Mouse (Mus musculus) spleen, adult 2 months (tissue): ENCODE measurements around the gene Nat9. TPM values are rescaled to one million over a fixed set of nuclear protein-coding genes. Genes with fewer than 3 reads are reported as not detected.

ENCODE experiments used
- DNase-seq, 2 experiments: peaks; one replicate each; pipeline versions ENCODE4 v3.0.0 to v3.0.0-alpha.2; 2012 to 2021; ENCODE audit warnings: low spot score in 2 of 2, low read depth in 1 of 2
- H3K27ac ChIP-seq: fragments of 200-500 bp; 2 replicates; pipeline ENCODE4 v1.5.1; 2012; ENCODE audit warnings: low read length, inconsistent platforms; ENCODE audit not compliant: insufficient read depth
- H3K27me3 ChIP-seq: fragments of 200-500 bp; 2 replicates; pipeline ENCODE4 v1.6.1; 2012; ENCODE audit warnings: mild to moderate bottlenecking, moderate library complexity, low read length, inconsistent platforms; ENCODE audit not compliant: control insufficient read depth, insufficient read depth
- H3K36me3 ChIP-seq: fragments of 200-500 bp; 2 replicates; pipeline ENCODE4 v1.6.1; 2012; ENCODE audit warnings: mild to moderate bottlenecking, low read length, inconsistent platforms; ENCODE audit not compliant: control insufficient read depth, insufficient read depth
- H3K4me1 ChIP-seq: fragments of 200-500 bp; 2 replicates; pipeline ENCODE4 v1.6.1; 2011; ENCODE audit warnings: inconsistent platforms; ENCODE audit not compliant: control insufficient read depth, insufficient read depth, insufficient read length
- H3K4me3 ChIP-seq: fragments of 200-500 bp; 2 replicates; pipeline ENCODE4 v1.5.1; 2011; ENCODE audit warnings: mild to moderate bottlenecking, inconsistent platforms; ENCODE audit not compliant: insufficient read depth, insufficient read length; ENCODE audit errors: extremely low read depth
- CTCF ChIP-seq: fragments of 200-500 bp; IDR thresholded peaks from 2 replicates; pipeline ENCODE4 v1.5.1; 2011; ENCODE audit warnings: mild to moderate bottlenecking, inconsistent platforms; ENCODE audit not compliant: insufficient read depth, insufficient read length, insufficient replicate concordance; ENCODE audit errors: extremely low read depth
- POLR2A ChIP-seq: fragments of 200-500 bp; IDR thresholded peaks from 2 replicates; pipeline ENCODE4 v1.6.1; 2011; ENCODE audit warnings: low read depth, low read length, inconsistent platforms
- WGBS: fragments of 180-500 bp; shearing (Covaris S2); methylation state at CpG from one replicate; pipeline ENCODE4 v1.1.7; 2018; 5-methylcytosine and 5-hydroxymethylcytosine counted together
- polyA plus RNA-seq: library from polyadenylated mRNA; depleted of rRNA; stranded (reverse); fragments of >200 nt; gene quantifications from 2 replicates; pipeline ENCODE4 v1.2.3, GENCODE M21; 2012

Gene Nat9
- polyA plus RNA-seq, 1 experiment = 12.3 TPM

DNA sequence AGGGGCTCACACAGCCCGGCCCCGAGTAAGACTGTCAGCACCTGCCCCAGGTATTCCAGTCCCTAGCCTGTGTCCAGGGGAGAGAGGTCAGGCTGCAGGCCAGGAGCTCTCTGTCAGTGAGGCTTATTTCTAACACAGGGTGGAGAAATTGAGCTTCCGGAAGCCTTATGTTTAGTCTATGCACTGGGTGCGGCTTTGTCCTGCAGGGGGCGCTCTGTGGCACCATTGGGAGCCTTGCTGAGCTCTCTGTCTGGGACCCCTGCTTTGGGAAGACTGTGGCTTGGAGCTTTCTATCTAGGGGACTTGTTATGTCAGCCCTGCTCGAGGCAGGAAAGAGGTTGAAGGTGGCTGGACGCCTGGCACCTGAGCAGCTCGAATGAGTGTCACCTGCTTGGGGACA is 37.2 kb upstream of the Nat9 start:
- DNase-seq = peak in 1 of 2 experiments; percentile 27
- 62% methylated on average over 8 of the region's 8 CpGs for WGBS
- H3K4me1 ChIP-seq = peaks cover 21% of the 10 kb centered on the region; the same call in 1 of the 2 replicates

DNA sequence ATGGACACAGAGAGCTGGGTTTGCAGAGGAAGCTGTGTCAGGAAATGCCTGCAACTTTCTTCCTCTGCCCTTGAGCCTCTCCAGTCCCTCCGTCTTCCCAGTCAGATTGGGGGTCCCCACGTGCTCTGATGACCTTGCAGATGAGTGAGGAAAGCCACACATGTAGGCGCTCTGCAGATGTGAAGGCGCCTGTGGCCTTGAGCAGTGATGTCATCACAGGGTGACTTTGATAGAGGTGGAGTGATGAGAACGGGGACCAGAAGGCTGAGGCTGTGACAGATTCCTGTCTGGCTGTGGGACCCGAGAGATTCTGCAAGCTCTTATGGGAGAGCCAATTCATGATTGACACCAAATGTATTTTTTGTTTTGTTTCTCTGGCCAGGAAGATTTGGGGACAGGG is 36.2 kb upstream of the Nat9 start:
- WGBS = 34% methylated on average over 6 of the region's 6 CpGs
- Histone ChIP-seq H3K27ac (no peak overlapping the region), H3K4me1 (peaks cover 19% of the 10 kb centered on the region; the same call in 1 of the 2 replicates)

More for the DNA sequence above, 37.2 kb upstream of the Nat9 start:
- Histone ChIP-seq H3K4me3 (no peak overlapping the region), H3K36me3 (no peaks in the 10 kb centered on the region), H3K27me3 (no peaks in the 10 kb centered on the region), H3K27ac (no peak overlapping the region)
- TF ChIP-seq CTCF = peak; percentile 51; the same call in 1 of the 2 replicates
- no peak for TF ChIP-seq POLR2A

DNA sequence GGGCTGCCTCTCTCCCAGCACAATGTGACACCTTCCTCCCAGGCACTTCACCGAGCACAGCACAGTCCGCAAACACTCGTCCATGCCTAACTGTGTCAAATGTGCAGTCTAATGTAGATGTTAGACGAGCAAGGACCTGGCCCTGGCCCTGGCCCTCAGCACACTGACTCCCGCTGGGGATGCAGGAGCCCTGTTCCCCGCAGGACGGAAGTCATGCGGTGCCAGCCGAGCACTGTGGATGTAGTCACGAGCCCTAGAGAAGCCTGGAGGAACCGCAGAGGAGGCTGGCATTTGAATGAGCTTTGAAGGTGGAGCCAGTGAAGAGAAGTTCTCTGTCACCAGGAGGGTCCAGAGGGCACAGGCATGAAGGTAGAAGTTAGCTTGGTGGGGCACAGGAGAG is 35.8 kb upstream of the Nat9 start:
- peaks cover 19% of the 10 kb centered on the region; the same call in 1 of the 2 replicates for H3K4me1 ChIP-seq
- WGBS = 36% methylated on average over 11 of the region's 11 CpGs
- TF ChIP-seq CTCF (no peak), POLR2A (no peak)
- no peaks in the 10 kb centered on the region for H3K36me3 ChIP-seq
- H3K27ac ChIP-seq = no peak overlapping the region
- DNase-seq = no peak
- no peaks in the 10 kb centered on the region for H3K27me3 ChIP-seq
- no peak overlapping the region for H3K4me3 ChIP-seq

More for the DNA sequence above, 36.2 kb upstream of the Nat9 start:
- DNase-seq = no peak
- Histone ChIP-seq H3K4me3 (no peak overlapping the region), H3K27me3 (no peaks in the 10 kb centered on the region), H3K36me3 (no peaks in the 10 kb centered on the region)
- no peak for TF ChIP-seq CTCF
- TF ChIP-seq POLR2A = no peak

DNA sequence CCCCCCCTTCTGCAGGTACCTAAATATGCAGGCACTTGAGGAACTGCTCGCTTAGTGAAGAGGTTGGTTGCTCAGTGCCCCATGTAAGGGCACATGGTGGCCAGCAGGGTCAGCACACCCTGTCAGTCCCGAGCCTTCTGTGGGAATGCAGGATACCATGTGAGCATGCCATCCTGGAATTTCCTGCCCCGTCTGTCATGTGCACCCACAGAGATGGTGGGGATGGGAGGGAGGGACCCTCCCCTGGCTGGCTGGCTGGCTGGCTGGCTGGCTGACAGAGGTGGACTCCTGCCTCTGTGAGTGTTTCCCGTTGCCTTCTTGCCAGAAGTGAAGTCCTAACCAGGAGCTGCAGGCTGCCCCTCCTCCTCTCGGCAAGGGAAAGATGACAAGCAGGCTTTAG is 34.9 kb upstream of the Nat9 start:
- no peak overlapping the region for H3K4me3 ChIP-seq
- 76% methylated on average over 5 of the region's 5 CpGs for WGBS
- no peak overlapping the region for H3K27ac ChIP-seq
- TF ChIP-seq CTCF = no peak
- no peak for TF ChIP-seq POLR2A
- DNase-seq = no peak
- no peaks in the 10 kb centered on the region for H3K27me3 ChIP-seq
- H3K4me1 ChIP-seq = peaks cover 12% of the 10 kb centered on the region; the same call in 1 of the 2 replicates
- H3K36me3 ChIP-seq = no peaks in the 10 kb centered on the region

DNA sequence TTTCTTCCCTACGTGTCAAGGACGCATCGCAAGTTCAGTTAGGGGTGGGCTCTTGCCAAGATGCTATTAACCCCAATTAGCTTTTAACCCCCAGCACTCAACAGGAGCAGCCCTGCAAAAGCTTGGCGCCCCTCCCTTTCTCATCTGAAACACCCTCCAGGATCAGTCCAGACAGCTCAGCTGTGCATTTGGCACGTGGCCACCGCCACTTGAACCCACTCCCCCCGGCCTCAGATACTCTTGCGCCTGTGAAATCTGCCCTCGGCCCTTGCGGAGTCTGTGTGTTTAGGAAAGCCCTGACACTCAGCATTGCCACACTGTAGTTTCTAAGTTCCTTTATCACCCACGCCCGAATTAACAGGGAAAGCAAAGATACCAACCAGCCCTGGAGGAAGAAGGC is 34.4 kb upstream of the Nat9 start:
- 86% methylated on average over 12 of the region's 12 CpGs for WGBS
- no peaks in the 10 kb centered on the region for H3K27me3 ChIP-seq
- H3K4me1 ChIP-seq = peaks cover 9% of the 10 kb centered on the region; the same call in 1 of the 2 replicates
- TF ChIP-seq POLR2A (no peak), CTCF (no peak)
- DNase-seq = no peak
- H3K36me3 ChIP-seq = no peaks in the 10 kb centered on the region
- no peak overlapping the region for H3K4me3 ChIP-seq
- H3K27ac ChIP-seq = no peak overlapping the region

DNA sequence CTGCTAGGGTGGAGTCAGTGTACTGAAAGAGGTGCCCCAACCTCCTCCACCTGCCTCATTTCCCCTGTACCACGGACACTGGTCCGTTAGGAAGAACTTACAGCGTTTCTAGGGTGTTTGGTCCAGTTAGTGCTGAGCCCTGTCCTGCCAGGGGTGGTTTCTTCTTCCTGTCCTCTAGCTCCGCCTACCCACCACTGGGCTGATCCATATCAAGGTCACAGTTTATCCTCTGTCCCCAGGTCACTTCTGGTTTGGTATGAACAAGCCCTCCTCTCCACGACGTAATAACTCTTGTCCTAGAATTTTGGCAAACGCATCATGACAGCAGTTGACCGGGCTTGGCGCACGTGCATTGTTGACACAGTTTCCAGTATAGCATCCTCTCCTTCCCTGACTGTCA is 32.0 kb upstream of the Nat9 start:
- no peaks in the 10 kb centered on the region; the same call in 1 of the 2 replicates for H3K36me3 ChIP-seq
- no peaks in the 10 kb centered on the region; the same call in 1 of the 2 replicates for H3K4me1 ChIP-seq
- no peaks in the 10 kb centered on the region for H3K27me3 ChIP-seq
- no peak overlapping the region for H3K4me3 ChIP-seq
- DNase-seq = no peak
- TF ChIP-seq CTCF (no peak), POLR2A (no peak)
- H3K27ac ChIP-seq = no peak overlapping the region
- WGBS = 88% methylated on average over 10 of the region's 10 CpGs

DNA sequence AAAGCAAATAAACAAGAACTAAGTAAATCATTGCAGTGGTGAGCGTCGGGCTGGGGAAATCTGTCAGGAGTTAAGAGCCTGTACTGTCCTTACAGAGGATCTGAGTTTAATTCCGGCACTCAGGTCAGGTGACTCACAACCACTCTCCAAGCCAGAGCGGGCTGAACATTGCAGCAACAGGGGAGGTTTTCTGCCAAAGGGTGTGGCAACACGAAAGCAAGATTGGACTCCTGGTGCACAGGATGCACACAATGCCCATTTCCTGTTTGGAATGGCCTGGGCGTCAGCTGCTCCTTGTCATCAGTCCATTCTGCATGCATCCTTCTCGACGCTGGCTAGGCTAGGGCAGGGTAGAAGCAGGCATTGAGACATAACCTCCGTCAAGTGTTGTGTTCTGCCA is 31.6 kb upstream of the Nat9 start:
- no peaks in the 10 kb centered on the region; the same call in 1 of the 2 replicates for H3K4me1 ChIP-seq
- WGBS = 79% methylated on average over 9 of the region's 9 CpGs
- no peak overlapping the region for H3K4me3 ChIP-seq
- no peaks in the 10 kb centered on the region for H3K27me3 ChIP-seq
- no peak for TF ChIP-seq POLR2A
- TF ChIP-seq CTCF = no peak
- H3K36me3 ChIP-seq = no peaks in the 10 kb centered on the region; the same call in 1 of the 2 replicates
- no peak for DNase-seq
- H3K27ac ChIP-seq = no peak overlapping the region
